Mouse (Mus musculus): ENCODE results near the gene Zmiz1. TPM values are rescaled to one million over a fixed set of nuclear protein-coding genes. Genes with fewer than 3 reads are reported as not detected.
A peak's percentile ranks its signal among the peaks of the same experiment; 100 is the strongest.

Zmiz1 gene
- polyA plus RNA-seq, 1 experiment from 2014 or later, result 77.3 TPM

GRCm38 (mm10) chr14:25513496-25513895, 54.5 kb downstream of the Zmiz1 start:
- H3K36me3 ChIP-seq (replicated peaks), result no peaks in the 10 kb centered on the region
- no peak for ATAC-seq (replicated peaks)
- no peak overlapping the region for H3K4me3 ChIP-seq
- peak overlapping the region; percentile 61; the same call in 1 of the 2 replicates for H3K27ac ChIP-seq
- no peak overlapping the region for H3K4me2 ChIP-seq
- H3K9ac ChIP-seq, result no peak overlapping the region
- no peaks in the 10 kb centered on the region for H3K27me3 ChIP-seq (replicated peaks)
- H3K9me3 ChIP-seq, result no peaks in the 10 kb centered on the region
- H3K4me1 ChIP-seq, result peaks cover 66% of the 10 kb centered on the region
- whole genome bisulfite sequencing, result 59% methylated on average over 8 of the region's 8 CpGs

- H3K4me1 ChIP-seq, result peaks cover 72% of the 10 kb centered on the region
- H3K4me3 ChIP-seq, result no peak overlapping the region
- no peaks in the 10 kb centered on the region for H3K36me3 ChIP-seq (replicated peaks)
- H3K9ac ChIP-seq, result no peak overlapping the region
- WGBS, result 79% methylated on average over 2 of the region's 2 CpGs
- H3K9me3 ChIP-seq, result no peaks in the 10 kb centered on the region
- H3K27ac ChIP-seq, result no peak overlapping the region
- ATAC-seq (replicated peaks), result no peak
- H3K27me3 ChIP-seq (replicated peaks), result no peaks in the 10 kb centered on the region
- H3K4me2 ChIP-seq, result no peak overlapping the region
Observed at GRCm38 (mm10) chr14:25514943-25515512, 56.0 kb downstream of the Zmiz1 start.

GRCm38 (mm10) chr14:25515924-25516323, 56.9 kb downstream of the Zmiz1 start:
- Histone ChIP-seq H3K4me1 (peaks cover 72% of the 10 kb centered on the region), H3K27me3 (replicated peaks) (no peaks in the 10 kb centered on the region), H3K4me2 (no peak overlapping the region), H3K27ac (no peak overlapping the region), H3K9me3 (no peaks in the 10 kb centered on the region), H3K4me3 (no peak overlapping the region), H3K9ac (no peak overlapping the region), H3K36me3 (replicated peaks) (no peaks in the 10 kb centered on the region)
- no peak for ATAC-seq (replicated peaks)
- 64% methylated on average over 9 of the region's 9 CpGs for whole genome bisulfite sequencing

GRCm38 (mm10) chr14:25516640-25517591, 57.9 kb downstream of the Zmiz1 start:
- H3K4me2 ChIP-seq, result no peak overlapping the region

GRCm38 (mm10) chr14:25518645-25519044, 59.7 kb downstream of the Zmiz1 start:
- Histone ChIP-seq H3K4me2 (no peak overlapping the region), H3K27me3 (replicated peaks) (no peaks in the 10 kb centered on the region), H3K4me1 (peaks cover 71% of the 10 kb centered on the region), H3K36me3 (replicated peaks) (no peaks in the 10 kb centered on the region), H3K9me3 (no peaks in the 10 kb centered on the region), H3K27ac (no peak overlapping the region), H3K4me3 (no peak overlapping the region), H3K9ac (no peak overlapping the region)
- no peak for ATAC-seq (replicated peaks)
- WGBS, result 88% methylated on average over 5 of the region's 5 CpGs

More at GRCm38 (mm10) chr14:25516640-25517591, 57.9 kb downstream of the Zmiz1 start:
- H3K36me3 ChIP-seq (replicated peaks), result no peaks in the 10 kb centered on the region
- no peak overlapping the region for H3K4me3 ChIP-seq
- no peak for ATAC-seq (replicated peaks)
- 59% methylated on average over 13 of the region's 13 CpGs for WGBS
- H3K27ac ChIP-seq, result peak overlapping the region; percentile 31; the same call in 1 of the 2 replicates
- no peaks in the 10 kb centered on the region for H3K27me3 ChIP-seq (replicated peaks)
- H3K9me3 ChIP-seq, result no peaks in the 10 kb centered on the region
- H3K9ac ChIP-seq, result no peak overlapping the region
- peaks cover 72% of the 10 kb centered on the region for H3K4me1 ChIP-seq

- Histone ChIP-seq H3K9me3 (no peaks in the 10 kb centered on the region), H3K27ac (0 out of 2 replicates have a peak overlapping the region, but pooled peaks have one; percentile 41), H3K36me3 (replicated peaks) (no peaks in the 10 kb centered on the region), H3K27me3 (replicated peaks) (no peaks in the 10 kb centered on the region), H3K4me1 (peaks cover 67% of the 10 kb centered on the region), H3K4me3 (no peak overlapping the region), H3K4me2 (no peak overlapping the region), H3K9ac (no peak overlapping the region)
- ATAC-seq (replicated peaks), result no peak; the same call in 1 of the 2 replicates
- 53% methylated on average over 4 of the region's 4 CpGs for WGBS
Observed at GRCm38 (mm10) chr14:25519656-25520055, 60.7 kb downstream of the Zmiz1 start.

- Histone ChIP-seq H3K27me3 (replicated peaks) (no peaks in the 10 kb centered on the region), H3K36me3 (replicated peaks) (no peaks in the 10 kb centered on the region), H3K9me3 (no peaks in the 10 kb centered on the region), H3K4me3 (no peak overlapping the region), H3K27ac (peak overlapping the region; percentile 41), H3K9ac (no peak overlapping the region), H3K4me1 (peaks cover 62% of the 10 kb centered on the region), H3K4me2 (no peak overlapping the region)
- ATAC-seq (replicated peaks), result 0 out of 2 replicates have a peak, but pooled peaks have one; percentile 16
- WGBS, result 56% methylated on average over 4 of the region's 4 CpGs
Observed at GRCm38 (mm10) chr14:25520589-25520988, 61.6 kb downstream of the Zmiz1 start.

GRCm38 (mm10) chr14:25520991-25521390, 62.0 kb downstream of the Zmiz1 start:
- Histone ChIP-seq H3K4me1 (peaks cover 62% of the 10 kb centered on the region), H3K9me3 (no peaks in the 10 kb centered on the region), H3K27ac (peak overlapping the region; percentile 41), H3K36me3 (replicated peaks) (no peaks in the 10 kb centered on the region), H3K4me3 (no peak overlapping the region), H3K27me3 (replicated peaks) (no peaks in the 10 kb centered on the region), H3K9ac (no peak overlapping the region), H3K4me2 (no peak overlapping the region)
- 0 out of 2 replicates have a peak, but pooled peaks have one; percentile 8 for ATAC-seq (replicated peaks)
- WGBS, result 11% methylated on average over 9 of the region's 9 CpGs

- WGBS, result 51% methylated on average over 4 of the region's 4 CpGs
- Histone ChIP-seq H3K27ac (peak overlapping the region; percentile 41), H3K4me1 (peaks cover 62% of the 10 kb centered on the region), H3K36me3 (replicated peaks) (no peaks in the 10 kb centered on the region), H3K4me2 (no peak overlapping the region), H3K4me3 (no peak overlapping the region), H3K9ac (no peak overlapping the region), H3K9me3 (no peaks in the 10 kb centered on the region), H3K27me3 (replicated peaks) (no peaks in the 10 kb centered on the region)
- no peak for ATAC-seq (replicated peaks)
Observed at GRCm38 (mm10) chr14:25521500-25521899, 62.5 kb downstream of the Zmiz1 start.

GRCm38 (mm10) chr14:25522415-25522814, 63.4 kb downstream of the Zmiz1 start:
- no peak overlapping the region for H3K9ac ChIP-seq
- no peak overlapping the region for H3K4me2 ChIP-seq
- H3K4me3 ChIP-seq, result no peak overlapping the region
- H3K4me1 ChIP-seq, result peaks cover 60% of the 10 kb centered on the region
- WGBS, result 34% methylated on average over 4 of the region's 4 CpGs
- no peaks in the 10 kb centered on the region for H3K36me3 ChIP-seq (replicated peaks)
- H3K27me3 ChIP-seq (replicated peaks), result no peaks in the 10 kb centered on the region
- no peaks in the 10 kb centered on the region for H3K9me3 ChIP-seq
- no peak for ATAC-seq (replicated peaks)
- H3K27ac ChIP-seq, result 0 out of 2 replicates have a peak overlapping the region, but pooled peaks have one; percentile 0

- H3K27me3 ChIP-seq (replicated peaks), result no peaks in the 10 kb centered on the region
- no peak overlapping the region for H3K4me3 ChIP-seq
- H3K9me3 ChIP-seq, result no peaks in the 10 kb centered on the region
- 69% methylated on average over 11 of the region's 11 CpGs for WGBS
- peaks cover 56% of the 10 kb centered on the region for H3K4me1 ChIP-seq
- no peaks in the 10 kb centered on the region for H3K36me3 ChIP-seq (replicated peaks)
- no peak overlapping the region for H3K4me2 ChIP-seq
- ATAC-seq (replicated peaks), result no peak
- peak overlapping the region; percentile 42 for H3K27ac ChIP-seq
- no peak overlapping the region for H3K9ac ChIP-seq
Observed at GRCm38 (mm10) chr14:25523230-25524110, 64.5 kb downstream of the Zmiz1 start.

- H3K4me3 ChIP-seq, result no peak overlapping the region
- H3K9ac ChIP-seq, result no peak overlapping the region
- H3K9me3 ChIP-seq, result no peaks in the 10 kb centered on the region
- peaks cover 50% of the 10 kb centered on the region for H3K4me1 ChIP-seq
- ATAC-seq (replicated peaks), result no peak
- 80% methylated on average over 9 of the region's 9 CpGs for WGBS
- no peaks in the 10 kb centered on the region for H3K27me3 ChIP-seq (replicated peaks)
- no peak overlapping the region for H3K4me2 ChIP-seq
- peak overlapping the region; percentile 42; the same call in 1 of the 2 replicates for H3K27ac ChIP-seq
- no peaks in the 10 kb centered on the region for H3K36me3 ChIP-seq (replicated peaks)
Observed at GRCm38 (mm10) chr14:25524111-25524495, 65.1 kb downstream of the Zmiz1 start.
